Mouse (Mus musculus): Measurements from ENCODE around the gene Sptan1. TPM values are rescaled to one million over a fixed set of nuclear protein-coding genes. Genes with fewer than 3 reads are reported as not detected.

Sptan1 gene
- polyA plus RNA-seq, 1 experiment, result 98.2 TPM

GRCm38 (mm10) chr2:30066046-30066901, 100.9 kb downstream of the Sptan1 start:
- TF ChIP-seq CTCF (IDR thresholded peaks at IDR 0.05; ENCODE audit: low read depth, low read length), result no peak
- TF ChIP-seq POLR2A (IDR thresholded peaks at IDR 0.05; ENCODE audit: borderline replicate concordance, low read depth, low read length), result no peak
- Histone ChIP-seq H3K27ac (ENCODE audit: insufficient read depth, low read depth, low read length) (peak overlapping the region; percentile 95), H3K4me1 (ENCODE audit: control insufficient read depth, insufficient read depth, low read length) (peaks cover 13% of the 10 kb centered on the region), H3K4me3 (ENCODE audit: insufficient read depth, low read length) (peak overlapping the region; percentile 98)

DNA sequence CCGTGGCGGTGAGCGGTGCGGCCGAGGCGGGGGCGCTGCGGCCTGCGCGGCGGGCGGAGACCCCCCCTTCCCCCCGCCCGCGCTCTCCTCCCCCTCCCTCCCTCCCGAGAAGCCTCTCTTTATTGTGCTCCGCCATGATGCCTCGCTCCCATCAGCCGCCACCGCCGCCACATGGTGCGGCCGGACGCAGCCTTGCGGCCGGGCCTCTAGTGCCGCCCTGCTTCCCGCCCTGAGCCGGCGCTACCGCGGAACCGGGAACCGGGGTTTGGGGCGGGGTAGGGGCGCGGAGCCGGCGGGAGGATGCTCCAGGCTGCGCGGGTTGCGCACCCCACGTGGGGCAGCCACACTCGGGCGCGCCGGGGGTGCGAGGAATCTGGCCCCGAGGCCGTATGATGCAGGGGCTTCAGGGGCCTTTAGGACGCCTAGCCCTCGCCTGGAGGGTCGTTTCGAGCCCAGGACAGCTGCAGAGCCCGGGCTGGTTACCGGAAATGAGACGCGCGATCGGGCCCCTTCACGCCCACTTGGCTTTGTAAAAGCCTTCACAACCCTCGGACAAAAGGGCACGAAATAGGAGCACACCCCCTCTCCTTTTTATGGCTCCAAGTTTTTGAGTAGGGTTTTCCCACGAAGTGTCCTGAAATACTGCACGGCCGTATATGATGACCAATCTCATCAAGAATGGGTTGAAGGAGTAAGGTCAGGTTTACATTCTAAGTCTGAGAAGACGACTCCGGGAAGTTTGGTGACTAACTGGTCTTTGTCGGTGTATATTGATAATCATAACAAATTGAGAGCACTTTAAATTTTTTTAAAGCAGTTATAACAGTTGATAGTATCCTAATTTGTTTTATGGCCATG, 101.9 kb downstream of the Sptan1 start:
- peak overlapping the region; percentile 98 for H3K4me3 ChIP-seq (ENCODE audit: insufficient read depth, low read length)
- H3K4me1 ChIP-seq (ENCODE audit: control insufficient read depth, insufficient read depth, low read length), result peaks cover 11% of the 10 kb centered on the region
- TF ChIP-seq CTCF (IDR thresholded peaks at IDR 0.05; ENCODE audit: low read depth, low read length) (no peak), POLR2A (IDR thresholded peaks at IDR 0.05; ENCODE audit: borderline replicate concordance, low read depth, low read length) (no peak)
- H3K27ac ChIP-seq (ENCODE audit: insufficient read depth, low read depth, low read length), result peak overlapping the region; percentile 95

- Histone ChIP-seq H3K4me1 (ENCODE audit: control insufficient read depth, insufficient read depth, low read length) (peaks cover 11% of the 10 kb centered on the region), H3K27ac (ENCODE audit: insufficient read depth, low read depth, low read length) (peak overlapping the region; percentile 33), H3K4me3 (ENCODE audit: insufficient read depth, low read length) (peak overlapping the region; percentile 98)
- no peak for TF ChIP-seq CTCF (IDR thresholded peaks at IDR 0.05; ENCODE audit: low read depth, low read length)
- no peak for TF ChIP-seq POLR2A (IDR thresholded peaks at IDR 0.05; ENCODE audit: borderline replicate concordance, low read depth, low read length)
Observed at GRCm38 (mm10) chr2:30067962-30068361, 102.6 kb downstream of the Sptan1 start.

- H3K27ac ChIP-seq (ENCODE audit: insufficient read depth, low read depth, low read length), result no peak overlapping the region
- peaks cover 8% of the 10 kb centered on the region for H3K4me1 ChIP-seq (ENCODE audit: control insufficient read depth, insufficient read depth, low read length)
- TF ChIP-seq POLR2A (IDR thresholded peaks at IDR 0.05; ENCODE audit: borderline replicate concordance, low read depth, low read length), result no peak
- no peak for TF ChIP-seq CTCF (IDR thresholded peaks at IDR 0.05; ENCODE audit: low read depth, low read length)
- no peak overlapping the region for H3K4me3 ChIP-seq (ENCODE audit: insufficient read depth, low read length)
Observed at GRCm38 (mm10) chr2:30072875-30073274, 107.5 kb downstream of the Sptan1 start.

DNA sequence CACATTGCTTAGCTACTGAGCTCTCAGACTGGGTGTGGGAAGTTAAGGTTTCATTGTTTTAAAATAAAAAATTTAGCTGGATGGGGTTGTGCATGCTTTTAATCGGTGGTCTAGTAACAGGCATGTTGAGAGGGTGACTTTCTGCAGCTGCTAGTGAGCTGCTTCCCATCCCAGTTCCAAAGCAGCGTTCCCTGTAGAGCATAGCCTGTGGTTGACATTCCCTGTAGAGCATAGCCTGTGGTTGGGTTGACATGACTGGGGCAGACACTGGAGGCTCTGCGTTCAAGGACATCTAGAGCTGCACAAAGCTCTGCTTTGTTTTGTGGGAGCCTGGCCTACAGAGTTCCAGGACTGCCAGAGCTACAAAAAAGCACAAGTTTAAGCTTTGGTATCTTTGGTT, 107.9 kb downstream of the Sptan1 start:
- Histone ChIP-seq H3K4me1 (ENCODE audit: control insufficient read depth, insufficient read depth, low read length) (peaks cover 7% of the 10 kb centered on the region), H3K4me3 (ENCODE audit: insufficient read depth, low read length) (no peak overlapping the region), H3K27ac (ENCODE audit: insufficient read depth, low read depth, low read length) (no peak overlapping the region)
- TF ChIP-seq CTCF (IDR thresholded peaks at IDR 0.05; ENCODE audit: low read depth, low read length) (no peak), POLR2A (IDR thresholded peaks at IDR 0.05; ENCODE audit: borderline replicate concordance, low read depth, low read length) (no peak)

- no peak for TF ChIP-seq CTCF (IDR thresholded peaks at IDR 0.05; ENCODE audit: low read depth, low read length)
- TF ChIP-seq POLR2A (IDR thresholded peaks at IDR 0.05; ENCODE audit: borderline replicate concordance, low read depth, low read length), result no peak
- Histone ChIP-seq H3K27ac (ENCODE audit: insufficient read depth, low read depth, low read length) (no peak overlapping the region), H3K4me1 (ENCODE audit: control insufficient read depth, insufficient read depth, low read length) (0 out of 2 replicates have a peak, but pooled peaks cover 3% of the 10 kb centered on the region), H3K4me3 (ENCODE audit: insufficient read depth, low read length) (no peak overlapping the region)
Observed at GRCm38 (mm10) chr2:30075625-30076024, 110.3 kb downstream of the Sptan1 start.

- H3K4me3 ChIP-seq (ENCODE audit: insufficient read depth, low read length), result no peak overlapping the region
- H3K27ac ChIP-seq (ENCODE audit: insufficient read depth, low read depth, low read length), result no peak overlapping the region
- TF ChIP-seq POLR2A (IDR thresholded peaks at IDR 0.05; ENCODE audit: borderline replicate concordance, low read depth, low read length) (no peak), CTCF (IDR thresholded peaks at IDR 0.05; ENCODE audit: low read depth, low read length) (no peak)
- 0 out of 2 replicates have a peak, but pooled peaks cover 3% of the 10 kb centered on the region for H3K4me1 ChIP-seq (ENCODE audit: control insufficient read depth, insufficient read depth, low read length)
Observed at GRCm38 (mm10) chr2:30076439-30076838, 111.1 kb downstream of the Sptan1 start.

GRCm38 (mm10) chr2:30076959-30077358, 111.6 kb downstream of the Sptan1 start:
- 0 out of 2 replicates have a peak overlapping the region, but pooled peaks have one; percentile 2 for H3K4me3 ChIP-seq (ENCODE audit: insufficient read depth, low read length)
- peak overlapping the region; percentile 15; the same call in 1 of the 2 replicates for H3K27ac ChIP-seq (ENCODE audit: insufficient read depth, low read depth, low read length)
- 0 out of 2 replicates have a peak, but pooled peaks cover 3% of the 10 kb centered on the region for H3K4me1 ChIP-seq (ENCODE audit: control insufficient read depth, insufficient read depth, low read length)
- no peak for TF ChIP-seq CTCF (IDR thresholded peaks at IDR 0.05; ENCODE audit: low read depth, low read length)
- TF ChIP-seq POLR2A (IDR thresholded peaks at IDR 0.05; ENCODE audit: borderline replicate concordance, low read depth, low read length), result no peak

GRCm38 (mm10) chr2:30077502-30078348, 112.4 kb downstream of the Sptan1 start, which contains the start of gene Pkn3:
TSS of gene Pkn3 (plus strand) at chr2:30077684.
- H3K4me1 ChIP-seq (ENCODE audit: control insufficient read depth, insufficient read depth, low read length), result 0 out of 2 replicates have a peak, but pooled peaks cover 3% of the 10 kb centered on the region
- H3K27ac ChIP-seq (ENCODE audit: insufficient read depth, low read depth, low read length), result peak within 1 kb of the TSS; percentile 48
- peak within 1 kb of the TSS; percentile 64 for H3K4me3 ChIP-seq (ENCODE audit: insufficient read depth, low read length)
- TF ChIP-seq CTCF (IDR thresholded peaks at IDR 0.05; ENCODE audit: low read depth, low read length) (peak; percentile 92), POLR2A (IDR thresholded peaks at IDR 0.05; ENCODE audit: borderline replicate concordance, low read depth, low read length) (no peak)

All from bone marrow macrophage, adult 2 months (primary cell).